8 mouse cellular contexts compared by ENCODE assay signal in the genomic region with DNA sequence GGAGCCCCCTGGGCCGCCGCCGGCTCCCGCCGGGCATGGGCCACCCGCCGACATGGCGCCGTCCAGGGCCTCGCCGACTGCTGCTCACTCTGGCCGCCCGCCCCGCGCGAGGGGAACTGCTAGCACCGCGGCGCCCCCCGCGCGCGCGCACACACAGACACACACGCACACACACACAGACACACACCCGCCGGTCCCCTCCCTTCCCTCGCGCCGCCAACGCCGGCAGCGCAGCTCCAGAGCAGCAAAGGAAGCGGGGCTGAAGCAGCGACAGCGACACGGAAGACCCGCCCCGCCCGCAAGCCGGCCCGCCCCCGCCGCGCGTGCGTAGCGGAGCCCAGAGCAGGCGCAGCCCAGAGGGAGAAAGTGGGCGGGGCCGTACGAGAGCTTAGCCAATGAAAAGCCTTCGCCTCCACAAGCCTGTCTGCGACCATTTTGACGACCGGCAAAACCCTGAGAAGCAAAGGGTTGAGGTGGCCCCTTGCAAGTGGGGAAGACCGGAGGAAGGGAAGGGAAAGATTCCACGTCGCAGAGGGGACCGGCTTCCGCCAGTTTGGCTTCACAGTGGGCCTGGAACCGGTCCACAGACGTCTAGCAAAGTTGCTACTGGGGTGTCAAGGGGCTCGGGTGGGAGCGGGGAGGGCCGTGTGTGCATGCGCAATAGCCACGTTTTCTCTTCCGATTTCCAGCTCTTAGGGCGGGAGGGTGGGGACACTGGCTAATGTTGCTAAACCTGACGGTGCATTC. TPM values are rescaled to one million over a fixed set of nuclear protein-coding genes. Genes with fewer than 3 reads are reported as not detected.
A peak's percentile ranks its signal among the peaks of the same experiment; 100 is the strongest.
DNase-seq lines count a peak whose midpoint lies in the region; ATAC-seq and TF ChIP-seq lines count a peak whose summit lies in the region.

A gene (minus strand): TSS at position 280 of the 747 bp plus-strand sequence.

- H3K4me1 ChIP-seq in heart, embryonic 11.5 days (ENCODE audit: control insufficient read depth, insufficient read depth, low read length) = peaks cover 7% of the 10 kb centered on the region; the same call in 1 of the 2 replicates
- peaks cover 22% of the 10 kb centered on the region for H3K4me1 ChIP-seq in kidney, embryonic 16.5 days (ENCODE audit: insufficient read depth, low read length)
- H3K4me1 ChIP-seq in liver, adult 2 months (ENCODE audit: control insufficient read depth, insufficient read depth, low read length) = peaks cover 19% of the 10 kb centered on the region; the same call in 1 of the 2 replicates

- peak; percentile 98 for DNase-seq in B cell, adult 2 months
- DNase-seq in brain, adult 2 months (ENCODE audit: low read depth, low spot score) = peak; percentile 99
- DNase-seq in liver, adult 2 months (ENCODE audit: extremely low read depth, low read depth, low spot score) = peak; percentile 88
- peak; percentile 98 for DNase-seq in splenic B cell, adult 2 months (ENCODE audit: low read depth, low spot score)

- peak within 1 kb of the TSS; percentile 69 for H3K4me3 ChIP-seq in heart, embryonic 11.5 days (ENCODE audit: low read depth, low read length)
- peak within 1 kb of the TSS; percentile 90 for H3K4me3 ChIP-seq in kidney, embryonic 16.5 days (ENCODE audit: low read length)
- peak within 1 kb of the TSS; percentile 95 for H3K4me3 ChIP-seq in liver, adult 2 months (ENCODE audit: insufficient read depth, low read depth, low read length)
- H3K4me3 ChIP-seq in myocyte = peak within 1 kb of the TSS; percentile 84

- H3K4me2 ChIP-seq in heart, embryonic 11.5 days = peak within 1 kb of the TSS; percentile 84
- H3K4me2 ChIP-seq in kidney, embryonic 16.5 days (replicated peaks; ENCODE audit: low read depth, low read length) = peak within 1 kb of the TSS; percentile 89
- peak within 1 kb of the TSS; percentile 89 for H3K4me2 ChIP-seq in myocyte (ENCODE audit: low read depth)

- TF ChIP-seq POLR2A in liver, adult 2 months (IDR thresholded peaks at IDR 0.05; ENCODE audit: extremely low read depth, insufficient read depth, low read length) = peak; percentile 82
- peak; percentile 74 for TF ChIP-seq POLR2A in myocyte (IDR thresholded peaks at IDR 0.05; ENCODE audit: insufficient read length, low read depth)

- TF ChIP-seq CTCF in liver, adult 2 months (IDR thresholded peaks at IDR 0.05; ENCODE audit: low read depth, low read length) = no peak

- peak within 1 kb of the TSS; percentile 74 for H3K27ac ChIP-seq in heart, embryonic 11.5 days (ENCODE audit: low read depth, low read length)
- peak within 1 kb of the TSS; percentile 99 for H3K27ac ChIP-seq in kidney, embryonic 16.5 days (ENCODE audit: low read length)
- H3K27ac ChIP-seq in liver, adult 2 months (replicated peaks; ENCODE audit: insufficient read depth, low read depth, low read length) = peak within 1 kb of the TSS; percentile 99

- peak; percentile 98 for ATAC-seq in erythroblast, adult 5-6 weeks (replicated peaks; ENCODE audit: low FRiP score, poor library complexity, severe bottlenecking)
- peak; percentile 99 for ATAC-seq in heart, embryonic 11.5 days (replicated peaks; ENCODE audit: insufficient number of reproducible peaks, low FRiP score, low TSS enrichment)
- peak; percentile 98 for ATAC-seq in kidney, embryonic 16.5 days (ENCODE audit: low FRiP score, low TSS enrichment)

- whole genome bisulfite sequencing in heart, embryonic 11.5 days (ENCODE audit: insufficient replicate concordance) = under 1% methylated on average over 58 of the region's 71 CpGs
- under 1% methylated on average over 57 of the region's 71 CpGs for WGBS in kidney, embryonic 16.5 days
- WGBS in liver, adult 2 months = under 1% methylated on average over 64 of the region's 71 CpGs

- H3K9me3 ChIP-seq in heart, embryonic 11.5 days (replicated peaks; ENCODE audit: control insufficient read depth, low read length) = no peaks in the 10 kb centered on the region
- H3K9me3 ChIP-seq in kidney, embryonic 16.5 days (ENCODE audit: low read length) = no peaks in the 10 kb centered on the region

- H3K36me3 ChIP-seq in heart, embryonic 11.5 days (ENCODE audit: control insufficient read depth, insufficient read depth, low read length) = no peaks in the 10 kb centered on the region
- H3K36me3 ChIP-seq in kidney, embryonic 16.5 days (ENCODE audit: insufficient read depth, low read length) = no peaks in the 10 kb centered on the region
- H3K36me3 ChIP-seq in liver, adult 2 months (ENCODE audit: control insufficient read depth, insufficient read depth, low read length) = no peaks in the 10 kb centered on the region
- no peaks in the 10 kb centered on the region for H3K36me3 ChIP-seq in myocyte (ENCODE audit: control insufficient read depth, insufficient read depth)
- no peaks in the 10 kb centered on the region for H3K36me3 ChIP-seq in splenic B cell, adult 2 months (ENCODE audit: control insufficient read depth, insufficient read depth, low read length, poor library complexity, severe bottlenecking)

- peak within 1 kb of the TSS; percentile 82 for H3K9ac ChIP-seq in heart, embryonic 11.5 days (ENCODE audit: low read depth, low read length)
- H3K9ac ChIP-seq in kidney, embryonic 16.5 days (replicated peaks; ENCODE audit: low read length) = peak within 1 kb of the TSS; percentile 94
- H3K9ac ChIP-seq in liver, adult 2 months (ENCODE audit: low read depth, low read length) = peak within 1 kb of the TSS; percentile 95

- no peaks in the 10 kb centered on the region for H3K27me3 ChIP-seq in heart, embryonic 11.5 days (ENCODE audit: control insufficient read depth, insufficient read depth, low read length)
- no peaks in the 10 kb centered on the region for H3K27me3 ChIP-seq in kidney, embryonic 16.5 days (ENCODE audit: insufficient read depth, low read length)
- no peaks in the 10 kb centered on the region for H3K27me3 ChIP-seq in liver, adult 2 months (ENCODE audit: control insufficient read depth, insufficient read depth, low read length)
- H3K27me3 ChIP-seq in myocyte (ENCODE audit: control insufficient read depth, insufficient read depth, insufficient read length) = no peaks in the 10 kb centered on the region
- H3K27me3 ChIP-seq in splenic B cell, adult 2 months (ENCODE audit: control insufficient read depth, insufficient read depth, low read length, poor library complexity, severe bottlenecking) = no peaks in the 10 kb centered on the region

- H3ac ChIP-seq in myocyte (ENCODE audit: control insufficient read depth, insufficient read length) = peak within 1 kb of the TSS; percentile 72

- peaks cover 9% of the 10 kb centered on the region for H3K79me2 ChIP-seq in liver, adult 2 months (ENCODE audit: control insufficient read depth, insufficient read depth, low read length)
- H3K79me2 ChIP-seq in myocyte (ENCODE audit: control insufficient read depth, insufficient read depth) = peaks cover 44% of the 10 kb centered on the region

TF ChIP-seq in myocyte, 11 proteins besides CTCF, POLR2A, EP300 and RAD21:
- TF ChIP-seq POLR2AphosphoS2 (IDR thresholded peaks at IDR 0.05; ENCODE audit: insufficient read length, low read depth) = peak; percentile 54
- no peak for TF ChIP-seq MAX (IDR thresholded peaks at IDR 0.05; ENCODE audit: low read depth)
- TF ChIP-seq MYOD1 (IDR thresholded peaks at IDR 0.05; ENCODE audit: control insufficient read depth in 1 of 3, insufficient read length in 2 of 3, low read depth in 2 of 3) = peak in 1 of 3 experiments; percentile 50
- no peak for TF ChIP-seq SRF (IDR thresholded peaks at IDR 0.05; ENCODE audit: control insufficient read depth, insufficient read length, low read depth)
- peak in 1 of 3 experiments; percentile 17 for TF ChIP-seq MYOG (IDR thresholded peaks at IDR 0.05; ENCODE audit: control insufficient read depth in 1 of 3, insufficient read depth in 1 of 3, insufficient read length in 2 of 3, low read depth in 2 of 3)

RNA-seq across cellular contexts. Expression of the gene that starts here (rescaled TPM):
- total RNA-seq in erythroblast, adult 5-6 weeks (2015; ENCODE audit: low replicate concordance) = 2.1 and 2.9 TPM in 2 replicates
- 1.4 and 15.9 TPM in 2 replicates for total RNA-seq in erythroblast, adult 5-6 weeks (2017; ENCODE audit: low replicate concordance)
- polyA plus RNA-seq in heart, embryonic 11.5 days (2014; fragmentation: Nextera tagmentation; extraction: Ambion mirVana) = 15.0 and 15.9 TPM in 2 replicates
- polyA plus RNA-seq in kidney, embryonic 16.5 days (2015; fragmentation: Nextera tagmentation; extraction: Ambion mirVana) = 21.4 and 22.2 TPM in 2 replicates
- 14.9 and 16.5 TPM in 2 replicates for total RNA-seq in liver, adult 2 months (2014; rRNA removed)
- polyA plus RNA-seq in liver, adult 2 months (2012; rRNA removed) = 3.7 and 4.8 TPM in 2 replicates
- polyA plus RNA-seq in myocyte (2012; fragmentation: generic; extraction: Trizol) = 7.9 TPM

Comparison
In these comparisons a context has a peak if more than half of its experiments do, and no peak if none do; other contexts are left out.
1. Peak in every context shown above with its lines: DNase-seq, ATAC-seq, H3K4me3 ChIP-seq and H3K27ac ChIP-seq.